Mouse (Mus musculus) liver, adult 2 months (tissue): ENCODE data around the gene Hivep2.

ENCODE experiments used
- CTCF ChIP-seq: fragments of 200-500 bp; IDR thresholded peaks from 2 replicates; pipeline ENCODE4 v1.5.1; 2011; ENCODE audit warnings: low read depth, low read length, control low read depth
- POLR2A ChIP-seq: fragments of 200-500 bp; IDR thresholded peaks from 2 replicates; pipeline ENCODE4 v1.6.1; 2011; ENCODE audit warnings: low read length, control low read depth; ENCODE audit not compliant: insufficient read depth; ENCODE audit errors: extremely low read depth

GRCm38 (mm10) chr10:13987336-13987735 is 21.5 kb downstream of the Hivep2 start:
- TF ChIP-seq POLR2A (no peak), CTCF (no peak)
